Mouse (Mus musculus) CD4-positive, CD25-positive, alpha-beta regulatory T cell, adult 4 months (primary cell): ENCODE measurements around the gene Cdh4. TPM values are rescaled to one million over a fixed set of nuclear protein-coding genes. Genes with fewer than 3 reads are reported as not detected.

ENCODE experiments used
- ATAC-seq: one replicate; pipeline ENCODE4 v1.8.0; 2017
- polyA plus RNA-seq, 2 experiments: library from polyadenylated mRNA; unstranded; fragments of 100-300 nt; shearing (Covaris generic); gene quantifications; one replicate each; pipeline ENCODE4 v1.2.1; 2017

The Cdh4 gene
- polyA plus RNA-seq, 2 experiments from 2014 or later, result not detected

GRCm38 (mm10) chr2:179541096-179541495 is 98.9 kb downstream of the Cdh4 start:
- ATAC-seq, result no peak

GRCm38 (mm10) chr2:179547627-179548026 is 105.4 kb downstream of the Cdh4 start:
- no peak for ATAC-seq

GRCm38 (mm10) chr2:179555928-179556327 is 113.7 kb downstream of the Cdh4 start:
- ATAC-seq, result no peak

- ATAC-seq, result no peak
Measured at GRCm38 (mm10) chr2:179562350-179562749, 120.1 kb downstream of the Cdh4 start.

- ATAC-seq, result no peak
Measured at GRCm38 (mm10) chr2:179565611-179566010, 123.4 kb downstream of the Cdh4 start.

- ATAC-seq, result no peak
Measured at GRCm38 (mm10) chr2:179567886-179568285, 125.7 kb downstream of the Cdh4 start.

GRCm38 (mm10) chr2:179569171-179569570 is 126.9 kb downstream of the Cdh4 start:
- no peak for ATAC-seq

GRCm38 (mm10) chr2:179571175-179571769 is 129.0 kb downstream of the Cdh4 start:
- ATAC-seq, result no peak

GRCm38 (mm10) chr2:179573331-179573730 is 131.1 kb downstream of the Cdh4 start:
- no peak for ATAC-seq

- no peak for ATAC-seq
Measured at GRCm38 (mm10) chr2:179573786-179574185, 131.6 kb downstream of the Cdh4 start.

GRCm38 (mm10) chr2:179575585-179575984 is 133.4 kb downstream of the Cdh4 start:
- ATAC-seq, result no peak

- ATAC-seq, result no peak
Measured at GRCm38 (mm10) chr2:179576221-179576620, 134.0 kb downstream of the Cdh4 start.

- ATAC-seq, result no peak
Measured at GRCm38 (mm10) chr2:179578329-179578728, 136.1 kb downstream of the Cdh4 start.

GRCm38 (mm10) chr2:179578842-179579241 is 136.6 kb downstream of the Cdh4 start:
- ATAC-seq, result no peak

- ATAC-seq, result no peak
Measured at GRCm38 (mm10) chr2:179580415-179580814, 138.2 kb downstream of the Cdh4 start.

- no peak for ATAC-seq
Measured at GRCm38 (mm10) chr2:179581058-179581457, 138.8 kb downstream of the Cdh4 start.

- ATAC-seq, result no peak
Measured at GRCm38 (mm10) chr2:179582966-179583365, 140.7 kb downstream of the Cdh4 start.

GRCm38 (mm10) chr2:179584672-179585071 is 142.4 kb downstream of the Cdh4 start:
- ATAC-seq, result no peak

- ATAC-seq, result no peak
Measured at GRCm38 (mm10) chr2:179586436-179586835, 144.2 kb downstream of the Cdh4 start.

- ATAC-seq, result no peak
Measured at GRCm38 (mm10) chr2:179587069-179587468, 144.8 kb downstream of the Cdh4 start.

- ATAC-seq, result no peak
Measured at GRCm38 (mm10) chr2:179591661-179592060, 149.4 kb downstream of the Cdh4 start.

GRCm38 (mm10) chr2:179595013-179595412 is 152.8 kb downstream of the Cdh4 start:
- ATAC-seq, result no peak

- no peak for ATAC-seq
Measured at GRCm38 (mm10) chr2:179598886-179599285, 156.7 kb downstream of the Cdh4 start.

- ATAC-seq, result no peak
Measured at GRCm38 (mm10) chr2:179599886-179600285, 157.7 kb downstream of the Cdh4 start.

GRCm38 (mm10) chr2:179600347-179600746 is 158.1 kb downstream of the Cdh4 start:
- ATAC-seq, result no peak
